Comparison of ENCODE assay signal across 15 mouse cellular contexts in the genomic region with DNA sequence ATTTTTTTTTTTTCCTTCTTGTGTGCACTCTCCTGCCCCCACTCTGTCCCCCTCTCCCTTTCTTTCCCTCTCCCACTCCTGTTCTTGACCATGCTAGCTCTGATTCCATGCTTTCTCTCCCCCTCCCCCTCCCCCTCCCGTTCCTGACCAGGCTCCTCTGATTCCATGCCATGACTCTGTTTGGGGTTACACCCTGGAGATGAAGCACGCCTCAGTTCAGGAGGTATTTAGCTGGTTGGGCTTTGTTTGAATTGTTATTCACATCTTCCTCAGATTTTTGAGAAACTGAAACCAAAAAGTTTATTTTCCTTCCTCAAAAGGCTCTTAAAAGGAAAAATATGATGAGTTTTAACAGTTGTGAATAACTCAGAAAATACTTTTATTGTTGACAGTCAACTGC.
A peak's percentile ranks its signal among the peaks of the same experiment; 100 is the strongest.
DNase-seq lines count a peak whose midpoint lies in the region; ATAC-seq lines count a peak whose summit lies in the region.
"Had no signal": no experiment of that assay in that cellular context is flagged by ENCODE, and none has a peak within 500 bp of the region (broad histone marks: within the 10 kb centered on the region; RNA-seq: fewer than 3 reads in every experiment).

No protein-coding gene starts in this region.

- no peak for DNase-seq in embryonic facial prominence, embryonic 10.5 days (ENCODE audit: low spot score)
- DNase-seq in kidney, postnatal 36 days, result no peak
- DNase-seq in 3T3-L1 (ENCODE audit: low read depth, low spot score), result peak; percentile 45
- DNase-seq in cerebellum, postnatal 10 days, result no peak
- DNase-seq: adrenal gland, adult 8-10 months; cerebellum, adult 8-10 months; kidney, postnatal 14 days; layer of hippocampus, adult 9-11 months; retina, postnatal 1 day had no signal

- H3K36me3 ChIP-seq in embryonic facial prominence, embryonic 13.5 days, result no peaks in the 10 kb centered on the region
- H3K36me3 ChIP-seq in embryonic facial prominence, embryonic 10.5 days (replicated peaks), result no peaks in the 10 kb centered on the region
- no peaks in the 10 kb centered on the region for H3K36me3 ChIP-seq in kidney, embryonic 15.5 days
- no peaks in the 10 kb centered on the region for H3K36me3 ChIP-seq in embryonic facial prominence, embryonic 15.5 days
- no peaks in the 10 kb centered on the region for H3K36me3 ChIP-seq in liver, embryonic 12.5 days
- H3K36me3 ChIP-seq: limb, embryonic 13.5 days; neural tube, embryonic 15.5 days had no signal

- WGBS in embryonic facial prominence, embryonic 13.5 days, result 29% methylated on average over 2 of the region's 2 CpGs
- WGBS in embryonic facial prominence, embryonic 10.5 days, result 45% methylated on average over 2 of the region's 2 CpGs
- WGBS in kidney, embryonic 15.5 days, result 33% methylated on average over 2 of the region's 2 CpGs
- 13% methylated on average over 2 of the region's 2 CpGs for WGBS in embryonic facial prominence, embryonic 15.5 days
- 69% methylated on average over 2 of the region's 2 CpGs for WGBS in liver, embryonic 12.5 days (ENCODE audit: insufficient replicate concordance)

- no peaks in the 10 kb centered on the region for H3K27me3 ChIP-seq in embryonic facial prominence, embryonic 13.5 days
- no peaks in the 10 kb centered on the region for H3K27me3 ChIP-seq in embryonic facial prominence, embryonic 10.5 days (replicated peaks; ENCODE audit: low read depth, poor library complexity, severe bottlenecking)
- no peaks in the 10 kb centered on the region for H3K27me3 ChIP-seq in kidney, embryonic 15.5 days
- no peaks in the 10 kb centered on the region for H3K27me3 ChIP-seq in embryonic facial prominence, embryonic 15.5 days
- H3K27me3 ChIP-seq in liver, embryonic 12.5 days (replicated peaks), result no peaks in the 10 kb centered on the region
- H3K27me3 ChIP-seq: limb, embryonic 13.5 days; neural tube, embryonic 15.5 days had no signal

- 0 out of 2 replicates have a peak overlapping the region, but pooled peaks have one; percentile 33 for H3K27ac ChIP-seq in embryonic facial prominence, embryonic 13.5 days
- H3K27ac ChIP-seq in embryonic facial prominence, embryonic 10.5 days (replicated peaks), result no peak overlapping the region
- H3K27ac ChIP-seq in kidney, embryonic 15.5 days, result 0 out of 2 replicates have a peak overlapping the region, but pooled peaks have one; percentile 18
- H3K27ac ChIP-seq in embryonic facial prominence, embryonic 15.5 days (replicated peaks), result peak overlapping the region; percentile 58; the same call in 1 of the 2 replicates
- H3K27ac ChIP-seq in liver, embryonic 12.5 days, result no peak overlapping the region
- H3K27ac ChIP-seq: limb, embryonic 13.5 days had no signal

- no peak overlapping the region for H3K4me2 ChIP-seq in embryonic facial prominence, embryonic 13.5 days
- no peak overlapping the region for H3K4me2 ChIP-seq in kidney, embryonic 15.5 days
- H3K4me2 ChIP-seq in embryonic facial prominence, embryonic 15.5 days (replicated peaks), result peak overlapping the region; percentile 15; the same call in 1 of the 2 replicates
- no peak overlapping the region for H3K4me2 ChIP-seq in liver, embryonic 12.5 days
- H3K4me2 ChIP-seq: limb, embryonic 13.5 days; neural tube, embryonic 15.5 days had no signal

- H3K9me3 ChIP-seq in embryonic facial prominence, embryonic 13.5 days, result no peaks in the 10 kb centered on the region
- H3K9me3 ChIP-seq in embryonic facial prominence, embryonic 10.5 days, result no peaks in the 10 kb centered on the region
- no peaks in the 10 kb centered on the region for H3K9me3 ChIP-seq in kidney, embryonic 15.5 days (replicated peaks)
- no peaks in the 10 kb centered on the region for H3K9me3 ChIP-seq in embryonic facial prominence, embryonic 15.5 days (replicated peaks)
- H3K9me3 ChIP-seq in liver, embryonic 12.5 days (replicated peaks), result no peaks in the 10 kb centered on the region
- H3K9me3 ChIP-seq: limb, embryonic 13.5 days; neural tube, embryonic 15.5 days had no signal

- ATAC-seq in embryonic facial prominence, embryonic 13.5 days (ENCODE audit: insufficient number of reproducible peaks, insufficient read depth, low FRiP score, low TSS enrichment, low read depth), result no peak
- ATAC-seq in kidney, embryonic 15.5 days (replicated peaks; ENCODE audit: low FRiP score), result 0 out of 2 replicates have a peak, but pooled peaks have one; percentile 20
- ATAC-seq in embryonic facial prominence, embryonic 15.5 days (ENCODE audit: insufficient number of reproducible peaks, low FRiP score, low TSS enrichment, low read depth), result no peak
- no peak for ATAC-seq in liver, embryonic 12.5 days

- no peak overlapping the region for H3K4me3 ChIP-seq in embryonic facial prominence, embryonic 13.5 days
- H3K4me3 ChIP-seq in embryonic facial prominence, embryonic 10.5 days, result no peak overlapping the region
- no peak overlapping the region for H3K4me3 ChIP-seq in kidney, embryonic 15.5 days (replicated peaks)
- H3K4me3 ChIP-seq in embryonic facial prominence, embryonic 15.5 days (replicated peaks), result no peak overlapping the region
- H3K4me3 ChIP-seq in liver, embryonic 12.5 days, result no peak overlapping the region
- H3K4me3 ChIP-seq: limb, embryonic 13.5 days; neural tube, embryonic 15.5 days had no signal

- H3K4me1 ChIP-seq in embryonic facial prominence, embryonic 13.5 days, result peaks cover 36% of the 10 kb centered on the region
- peaks cover 21% of the 10 kb centered on the region for H3K4me1 ChIP-seq in embryonic facial prominence, embryonic 10.5 days
- peaks cover 43% of the 10 kb centered on the region for H3K4me1 ChIP-seq in kidney, embryonic 15.5 days
- peaks cover 26% of the 10 kb centered on the region for H3K4me1 ChIP-seq in embryonic facial prominence, embryonic 15.5 days
- H3K4me1 ChIP-seq in liver, embryonic 12.5 days, result peaks cover 38% of the 10 kb centered on the region

- H3K9ac ChIP-seq in embryonic facial prominence, embryonic 13.5 days, result no peak overlapping the region
- H3K9ac ChIP-seq in kidney, embryonic 15.5 days, result no peak overlapping the region
- H3K9ac ChIP-seq in embryonic facial prominence, embryonic 15.5 days, result no peak overlapping the region
- no peak overlapping the region for H3K9ac ChIP-seq in liver, embryonic 12.5 days
- H3K9ac ChIP-seq: limb, embryonic 13.5 days; neural tube, embryonic 15.5 days had no signal

Comparison
In these comparisons a context has a peak if more than half of its experiments do, and no peak if none do; other contexts are left out.
1. H3K27ac ChIP-seq: peak in embryonic facial prominence, embryonic 13.5 days (single experiment), kidney, embryonic 15.5 days (single experiment) and embryonic facial prominence, embryonic 15.5 days (single experiment); none in embryonic facial prominence, embryonic 10.5 days (single experiment) and liver, embryonic 12.5 days (single experiment).